Mouse (Mus musculus) heart, embryonic 14.5 days (tissue): ENCODE measurements around the gene Cdh23. TPM values are rescaled to one million over a fixed set of nuclear protein-coding genes. Genes with fewer than 3 reads are reported as not detected.

Experiments used
- ATAC-seq: fragments of 200-750 bp; cut with Nextera tagmentation; 2 replicates; pipeline ENCODE4 v1.8.0; 2017; ENCODE audit warnings: low read depth, moderate TSS enrichment; ENCODE audit not compliant: insufficient number of reproducible peaks, insufficient read depth, low FRiP score
- H3K27ac ChIP-seq, 2 experiments: fragments of 200-500 bp in 1 of 2; fragments of 300-500 bp in 1 of 2; sonication (generic) in 1 of 2; replicated peaks in 1 of 2; 2 replicates each; pipeline ENCODE4 v1.5.1; 2012 to 2014; ENCODE audit warnings: low read depth in 2 of 2, low read length in 2 of 2, control low read depth in 1 of 2, mild to moderate bottlenecking in 1 of 2, mixed read lengths in 1 of 2; ENCODE audit not compliant: control insufficient read depth in 1 of 2, insufficient read depth in 1 of 2
- H3K27me3 ChIP-seq: fragments of 300-500 bp; sonication (generic); 2 replicates; pipeline ENCODE4 v1.6.1; 2014; ENCODE audit warnings: mild to moderate bottlenecking, low read length, control low read depth; ENCODE audit not compliant: control insufficient read depth, insufficient read depth
- H3K36me3 ChIP-seq: fragments of 300-500 bp; sonication (generic); 2 replicates; pipeline ENCODE4 v1.6.1; 2014; ENCODE audit warnings: mild to moderate bottlenecking, control low read depth, low read length, mixed read lengths; ENCODE audit not compliant: control insufficient read depth, insufficient read depth
- H3K4me1 ChIP-seq, 2 experiments: fragments of 200-500 bp in 1 of 2; fragments of 300-500 bp in 1 of 2; sonication (generic) in 1 of 2; 2 replicates each; pipeline ENCODE4 v1.6.1; 2012 to 2014; ENCODE audit warnings: low read length in 2 of 2, control low read depth in 1 of 2, mixed read lengths in 1 of 2; ENCODE audit not compliant: control insufficient read depth in 2 of 2, insufficient read depth in 2 of 2
- H3K4me2 ChIP-seq: fragments of 300-500 bp; sonication (generic); 2 replicates; pipeline ENCODE4 v1.6.1; 2014; ENCODE audit warnings: mild to moderate bottlenecking, low read length
- H3K4me3 ChIP-seq, 2 experiments: fragments of 200-500 bp in 1 of 2; fragments of 300-500 bp in 1 of 2; sonication (generic) in 1 of 2; 2 replicates each; pipeline ENCODE4 v1.5.1; 2012 to 2014; ENCODE audit warnings: low read length in 2 of 2, mild to moderate bottlenecking in 2 of 2, control low read depth in 1 of 2, low read depth in 1 of 2, moderate library complexity in 1 of 2; ENCODE audit not compliant: control insufficient read depth in 1 of 2, insufficient read depth in 1 of 2
- H3K9ac ChIP-seq: fragments of 300-500 bp; sonication (generic); 2 replicates; pipeline ENCODE4 v1.6.1; 2014; ENCODE audit warnings: mild to moderate bottlenecking, low read length
- H3K9me3 ChIP-seq: fragments of 300-500 bp; sonication (generic); 2 replicates; pipeline ENCODE4 v1.6.1; 2016; ENCODE audit warnings: low read length, control low read depth; ENCODE audit not compliant: control insufficient read depth
- WGBS: fragments of 180-500 bp; shearing (Covaris S2); extraction: QIAGEN DNeasy Blood & Tissue Kit; methylation state at CpG from one replicate; pipeline ENCODE4 v1.1.7; 2014; 5-methylcytosine and 5-hydroxymethylcytosine counted together
- polyA plus RNA-seq: library from polyadenylated mRNA; unstranded; fragments of >200 nt; fragmentation: Nextera tagmentation; extraction: Ambion mirVana; gene quantifications from 2 replicates; pipeline ENCODE4 v1.2.1, GENCODE M21; 2014

Cdh23 gene
- polyA plus RNA-seq, 1 experiment from 2014 or later: 0.31 TPM

DNA sequence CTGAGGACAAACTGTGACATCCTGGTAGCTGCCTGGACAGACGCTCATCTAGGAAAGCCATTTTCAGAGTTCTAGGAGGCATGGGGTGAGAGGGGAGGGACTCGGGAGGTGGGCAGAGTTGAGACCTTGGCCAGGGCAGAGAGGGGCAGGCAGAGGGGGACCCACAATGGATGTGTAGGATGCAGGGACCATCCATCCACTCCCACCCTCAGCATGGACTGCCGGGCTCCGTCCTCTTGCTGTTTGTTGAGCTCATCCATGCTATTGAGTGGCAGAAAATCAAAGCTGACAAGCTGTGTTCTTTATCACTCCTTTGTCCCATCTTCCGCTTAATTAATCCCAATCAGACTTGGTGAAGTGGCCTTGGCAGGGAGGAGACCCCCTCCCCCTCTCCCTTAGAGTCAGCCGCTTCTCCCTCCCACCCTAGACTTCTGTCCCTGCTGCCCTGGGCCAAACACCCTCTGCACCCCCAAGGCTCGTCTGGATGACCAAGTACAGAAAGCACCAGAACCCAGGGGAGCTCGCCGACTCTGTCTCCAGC lies 222.4 kb downstream of the Cdh23 start:
- Histone ChIP-seq H3K9me3 (no peaks in the 10 kb centered on the region), H3K36me3 (no peaks in the 10 kb centered on the region), H3K4me3 (no peak overlapping the region), H3K4me1 (no peaks in the 10 kb centered on the region), H3K4me2 (no peak overlapping the region), H3K27ac (no peak overlapping the region), H3K9ac (no peak overlapping the region), H3K27me3 (peaks cover 37% of the 10 kb centered on the region)
- WGBS: 30% methylated on average over 9 of the region's 9 CpGs
- ATAC-seq: no peak

DNA sequence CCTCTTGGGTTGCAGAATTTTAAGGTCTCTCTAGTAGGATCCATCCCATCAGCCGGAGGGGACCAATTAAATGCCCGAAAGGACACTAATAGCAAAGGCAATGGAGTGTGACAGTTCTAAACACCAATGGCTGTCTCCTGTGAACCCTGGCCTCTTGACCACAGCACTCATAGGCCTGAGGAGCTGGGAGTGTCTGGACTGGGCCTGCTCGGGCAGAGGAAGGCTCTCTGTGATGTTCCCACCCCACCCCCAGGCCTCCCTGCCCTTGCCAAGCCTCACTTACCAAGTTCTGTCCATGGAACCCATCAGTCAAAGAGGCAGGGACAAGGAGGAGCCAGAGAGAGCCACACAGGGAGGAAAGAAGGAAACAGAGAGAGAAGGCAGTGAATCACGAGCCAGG lies 228.5 kb downstream of the Cdh23 start:
- no peaks in the 10 kb centered on the region for H3K36me3 ChIP-seq
- no peaks in the 10 kb centered on the region for H3K4me1 ChIP-seq
- H3K9ac ChIP-seq: no peak overlapping the region
- WGBS: 59% methylated on average over 4 of the region's 4 CpGs
- H3K27me3 ChIP-seq: peaks cover 13% of the 10 kb centered on the region
- H3K27ac ChIP-seq: no peak overlapping the region
- no peak overlapping the region for H3K4me2 ChIP-seq
- H3K4me3 ChIP-seq: no peak overlapping the region
- no peaks in the 10 kb centered on the region for H3K9me3 ChIP-seq
- no peak for ATAC-seq

DNA sequence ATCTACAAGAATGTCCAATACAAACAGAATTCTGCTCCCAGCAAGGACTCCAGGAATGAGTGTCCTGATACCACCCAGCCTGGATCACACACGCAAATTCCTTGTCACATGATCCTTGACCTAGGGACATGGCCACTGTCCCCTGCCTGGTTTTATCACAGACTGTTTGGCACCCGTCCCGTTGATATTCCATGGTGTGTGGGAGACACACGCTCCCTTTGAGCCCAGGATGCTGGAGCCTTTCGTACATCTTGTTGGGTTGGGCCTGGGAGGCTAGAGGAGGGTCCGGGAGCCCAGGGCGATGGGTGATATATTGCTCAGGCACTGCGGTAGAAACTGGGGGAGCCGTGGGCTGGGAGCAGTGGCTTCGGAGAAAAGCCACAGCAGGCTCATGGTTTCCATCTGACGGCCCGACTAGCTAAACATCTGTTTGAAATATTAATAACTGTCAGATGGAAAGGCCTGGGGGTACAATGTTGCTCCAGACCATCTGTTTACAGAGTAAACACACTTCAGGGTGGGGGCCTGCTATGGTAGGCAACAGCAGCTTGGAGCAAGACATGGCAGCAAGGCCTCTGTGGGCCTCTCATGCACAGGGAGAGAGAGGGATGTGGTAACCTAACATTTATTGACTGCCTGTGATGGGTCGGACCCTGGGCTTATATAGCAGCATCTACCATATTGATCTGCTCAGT lies 232.2 kb downstream of the Cdh23 start:
- 78% methylated on average over 13 of the region's 13 CpGs for WGBS
- H3K36me3 ChIP-seq: no peaks in the 10 kb centered on the region
- no peaks in the 10 kb centered on the region for H3K4me1 ChIP-seq
- H3K27ac ChIP-seq: no peak overlapping the region
- ATAC-seq: no peak
- no peak overlapping the region for H3K4me3 ChIP-seq
- H3K4me2 ChIP-seq: no peak overlapping the region
- no peak overlapping the region for H3K9ac ChIP-seq
- H3K9me3 ChIP-seq: no peaks in the 10 kb centered on the region
- H3K27me3 ChIP-seq: no peaks in the 10 kb centered on the region

DNA sequence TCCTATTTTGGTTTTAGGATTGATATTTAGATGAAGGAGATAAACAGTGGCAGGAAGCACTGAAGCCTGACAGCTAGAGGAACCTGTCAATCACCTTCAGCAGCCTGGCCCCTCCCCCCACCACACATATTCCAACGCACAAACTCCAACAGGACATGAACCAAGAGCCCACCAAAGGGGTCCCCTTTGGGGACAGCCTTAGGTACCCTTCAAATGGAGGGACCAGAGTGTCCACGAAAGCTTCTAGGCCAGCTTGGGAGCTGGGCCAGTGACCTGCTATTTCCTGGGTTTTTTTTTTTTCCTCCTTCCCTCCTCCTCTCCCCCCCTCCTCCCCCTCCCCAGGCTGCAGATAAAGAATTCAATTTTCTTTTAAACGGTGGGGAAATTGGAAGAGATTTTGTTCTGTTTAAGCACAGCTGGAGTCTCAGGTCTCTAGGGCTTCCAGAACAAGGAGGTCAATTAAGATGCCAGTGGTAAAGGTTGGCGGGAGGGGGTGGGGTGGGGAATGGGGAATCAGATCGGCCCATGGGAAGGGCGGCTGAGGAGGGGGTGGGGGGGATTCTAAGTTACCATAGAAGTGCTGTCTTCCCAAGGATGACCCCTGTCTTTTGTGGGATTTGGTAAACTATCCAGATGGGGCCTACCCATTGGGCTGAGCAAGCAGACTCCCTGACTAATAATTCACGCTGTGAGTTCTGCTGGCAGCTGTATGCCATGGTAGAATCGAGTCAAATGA lies 239.5 kb downstream of the Cdh23 start:
- H3K36me3 ChIP-seq: no peaks in the 10 kb centered on the region
- H3K27me3 ChIP-seq: no peaks in the 10 kb centered on the region
- no peak overlapping the region for H3K9ac ChIP-seq
- H3K9me3 ChIP-seq: no peaks in the 10 kb centered on the region
- no peaks in the 10 kb centered on the region for H3K4me1 ChIP-seq
- no peak overlapping the region for H3K27ac ChIP-seq
- WGBS: 28% methylated on average over 8 of the region's 8 CpGs
- ATAC-seq: no peak
- H3K4me3 ChIP-seq: no peak overlapping the region
- no peak overlapping the region for H3K4me2 ChIP-seq

DNA sequence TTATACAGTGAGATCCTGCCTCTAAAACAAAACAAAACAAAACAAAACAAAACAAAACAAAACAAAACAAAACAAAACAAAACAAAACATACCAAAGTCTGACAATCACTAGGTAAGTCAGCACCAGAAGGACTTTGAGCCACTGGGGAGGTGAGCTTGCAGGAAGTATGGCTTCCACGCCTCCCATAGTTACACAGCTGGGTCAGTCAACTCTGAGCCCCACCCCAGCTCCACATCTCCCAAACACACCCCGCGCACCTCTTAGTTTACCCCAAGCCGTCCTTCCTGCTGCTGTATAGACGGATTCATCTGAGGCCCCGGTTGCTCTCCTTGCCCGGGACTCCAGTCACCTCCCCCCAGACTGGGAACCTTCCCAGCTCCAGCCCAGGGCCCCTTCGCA lies 241.1 kb downstream of the Cdh23 start:
- no peak overlapping the region for H3K27ac ChIP-seq
- ATAC-seq: no peak
- no peaks in the 10 kb centered on the region for H3K27me3 ChIP-seq
- H3K36me3 ChIP-seq: no peaks in the 10 kb centered on the region
- H3K4me2 ChIP-seq: no peak overlapping the region
- no peak overlapping the region for H3K4me3 ChIP-seq
- WGBS: 71% methylated on average over 8 of the region's 8 CpGs
- no peaks in the 10 kb centered on the region for H3K4me1 ChIP-seq
- H3K9me3 ChIP-seq: no peaks in the 10 kb centered on the region
- no peak overlapping the region for H3K9ac ChIP-seq

DNA sequence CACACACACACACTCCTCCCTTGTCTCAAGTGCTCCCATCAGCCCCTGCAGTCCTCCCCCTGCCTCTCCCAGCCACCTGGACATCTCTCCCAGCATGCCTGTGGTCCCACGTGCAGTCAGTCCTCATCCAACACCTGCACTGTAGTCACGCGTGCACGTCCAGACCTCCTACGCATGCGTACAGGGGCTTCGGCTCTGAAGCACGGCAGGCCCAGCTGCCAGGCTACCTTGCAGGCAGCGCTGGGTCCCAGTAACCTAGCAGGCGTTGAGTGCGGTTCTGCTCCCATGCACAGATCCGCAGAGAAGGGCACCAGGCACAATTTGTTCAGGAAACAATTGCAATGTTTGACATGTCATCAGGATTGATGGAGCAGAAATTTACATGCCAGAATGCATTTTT lies 249.1 kb downstream of the Cdh23 start:
- H3K9ac ChIP-seq: no peak overlapping the region
- H3K27me3 ChIP-seq: no peaks in the 10 kb centered on the region
- H3K36me3 ChIP-seq: no peaks in the 10 kb centered on the region
- H3K27ac ChIP-seq: no peak overlapping the region
- WGBS: 91% methylated on average over 12 of the region's 12 CpGs
- H3K4me2 ChIP-seq: no peak overlapping the region
- no peaks in the 10 kb centered on the region for H3K4me1 ChIP-seq
- ATAC-seq: no peak
- no peaks in the 10 kb centered on the region; the same call in 1 of the 2 replicates for H3K9me3 ChIP-seq
- no peak overlapping the region for H3K4me3 ChIP-seq

DNA sequence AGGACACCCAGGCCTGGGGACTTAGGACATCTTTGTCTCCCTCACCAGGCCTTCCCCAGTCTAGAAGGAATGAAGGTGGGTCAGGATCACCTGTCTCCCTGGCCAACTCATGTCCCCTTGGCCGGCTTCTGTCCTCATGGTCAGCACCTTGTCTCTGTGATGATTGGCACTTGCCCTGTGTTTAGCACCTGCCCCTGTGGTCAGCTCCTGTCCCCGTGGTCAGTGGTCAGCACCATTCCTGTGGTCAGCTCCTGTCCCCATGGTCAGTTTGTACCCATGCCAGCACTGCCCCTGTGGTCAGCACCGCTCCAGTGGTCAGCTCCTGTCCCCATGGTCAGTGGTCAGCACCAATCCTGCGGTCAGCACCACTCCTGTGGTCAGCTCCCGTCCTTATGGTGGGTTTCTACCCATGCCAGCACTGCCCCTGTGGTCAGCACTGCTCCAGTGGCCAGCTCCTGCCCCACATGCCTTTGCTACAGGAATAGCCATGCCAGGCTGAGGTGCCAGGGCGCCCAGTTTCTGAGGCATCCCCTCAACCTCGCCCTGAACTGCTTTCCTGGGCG lies 251.2 kb downstream of the Cdh23 start:
- ATAC-seq: no peak
- Histone ChIP-seq H3K4me2 (no peak overlapping the region), H3K4me1 (no peaks in the 10 kb centered on the region), H3K27me3 (no peaks in the 10 kb centered on the region), H3K27ac (no peak overlapping the region), H3K9ac (no peak overlapping the region), H3K9me3 (no peaks in the 10 kb centered on the region; the same call in 1 of the 2 replicates), H3K36me3 (no peaks in the 10 kb centered on the region), H3K4me3 (no peak overlapping the region)
- whole genome bisulfite sequencing: 67% methylated on average over 8 of the region's 8 CpGs
